In genomic region chr12:17069808-17070207, GRCm38 (mm10) we compare ENCODE assay signal across 9 mouse cellular contexts. TPM values are rescaled to one million over a fixed set of nuclear protein-coding genes. Genes with fewer than 3 reads are reported as not detected.
DNase-seq lines count a peak whose midpoint lies in the region; ATAC-seq lines count a peak whose summit lies in the region.
"Had no signal": no experiment of that assay in that cellular context is flagged by ENCODE, and none has a peak within 500 bp of the region (broad histone marks: within the 10 kb centered on the region; RNA-seq: fewer than 3 reads in every experiment).

No protein-coding gene starts in this region.

- no peak for ATAC-seq in megakaryocyte, adult 5-6 weeks (ENCODE audit: poor library complexity, severe bottlenecking)

- peak; percentile 20 for DNase-seq in adrenal gland, postnatal 14 days
- DNase-seq in adrenal gland, adult 8-10 months: no peak
- DNase-seq in 3T3-L1 (ENCODE audit: low read depth, low spot score): peak; percentile 17
- peak; percentile 83 to 91 for DNase-seq in layer of hippocampus, adult 18-20 months (ENCODE audit: low spot score in 2 of 2)
- DNase-seq in left cerebral cortex, postnatal 36 days (ENCODE audit: low spot score in 2 of 2): peak; percentile 80 to 83
- DNase-seq in gastrocnemius, postnatal 36 days: no peak
- no peak for DNase-seq in retina, postnatal 1 day
- DNase-seq: lung, adult 18-20 months had no signal

- intact Hi-C loops in left cerebral cortex, postnatal 36 days (cut with DNase I): no loop called here
- intact Hi-C loops in gastrocnemius, postnatal 36 days (cut with DNase I): no loop called here

RNA-seq across cellular contexts. Expression of gene 2410004P03Rik, which starts 58.3 kb away (rescaled TPM):
- total RNA-seq in adrenal gland, postnatal 14 days (2021): not detected in 2 replicates
- not detected for total RNA-seq in adrenal gland, adult 8-10 months (2022)
- 1 to 10 TPM in 1 of 2 experiments, under 1 TPM in 1; 0.99 to 1.8 TPM for total RNA-seq in layer of hippocampus, adult 18-20 months (2021)
- under 1 TPM; 0.34 to 0.89 TPM for total RNA-seq in left cerebral cortex, postnatal 36 days (2021)
- not detected for total RNA-seq in gastrocnemius, postnatal 36 days (2021)
- total RNA-seq in megakaryocyte, adult 5-6 weeks (2015): 0.25 and 0.34 TPM in 2 replicates
- 0.26 and 0.41 TPM in 2 replicates for total RNA-seq in megakaryocyte, adult 5-6 weeks (2017)

Comparison
In these comparisons a context has a peak if more than half of its experiments do, and no peak if none do; other contexts are left out.
1. DNase-seq: peak in adrenal gland, postnatal 14 days (single experiment), 3T3-L1 (single experiment), layer of hippocampus, adult 18-20 months (2 of 2) and left cerebral cortex, postnatal 36 days (2 of 2); none in adrenal gland, adult 8-10 months (single experiment), gastrocnemius, postnatal 36 days (0 of 2) and retina, postnatal 1 day (single experiment).